Mouse (Mus musculus): ENCODE results near the gene Coq10b.

The Coq10b gene

GRCm38 (mm10) chr1:55106919-55107585, 54.5 kb downstream of the Coq10b start:
- DNase-seq (ENCODE audit: low spot score in 2 of 2): no peak

- DNase-seq (ENCODE audit: low spot score in 2 of 2): no peak
These were observed 55.1 kb downstream of the Coq10b start for GRCm38 (mm10) chr1:55107644-55108043.

- no peak for DNase-seq (ENCODE audit: low spot score in 2 of 2)
These were observed 55.9 kb downstream of the Coq10b start for GRCm38 (mm10) chr1:55108473-55108872.

- no peak for DNase-seq (ENCODE audit: low spot score in 2 of 2)
These were observed 56.6 kb downstream of the Coq10b start for GRCm38 (mm10) chr1:55109066-55109766.

All from right cerebral cortex, adult 2 months (tissue).